Mouse (Mus musculus) ES-E14 (cell line): ENCODE measurements around the gene Bclaf1. TPM values are rescaled to one million over a fixed set of nuclear protein-coding genes. Genes with fewer than 3 reads are reported as not detected.
A peak's percentile ranks its signal among the peaks of the same experiment; 100 is the strongest.

ENCODE experiments used
- DNase-seq: peaks from one replicate; pipeline ENCODE4 v3.0.0-alpha.2; 2013; ENCODE audit warnings: low read depth, low spot score
- H3K27ac ChIP-seq: 2 replicates; pipeline ENCODE4 v1.5.1; 2012; ENCODE audit warnings: low read depth, mild to moderate bottlenecking, low read length, moderate library complexity, mixed read lengths; ENCODE audit not compliant: poor library complexity, insufficient read depth, severe bottlenecking
- H3K36me3 ChIP-seq: 2 replicates; pipeline ENCODE4 v1.6.1; 2012; ENCODE audit warnings: mild to moderate bottlenecking, low read length, moderate library complexity, mixed read lengths; ENCODE audit not compliant: control insufficient read depth, poor library complexity, insufficient read depth, severe bottlenecking
- H3K4me1 ChIP-seq, 2 experiments: fragments of 150-350 bp in 1 of 2; sonication (generic) in 1 of 2; 2 replicates each; pipeline ENCODE4 v1.6.1; 2012; ENCODE audit warnings: low read length in 2 of 2, mild to moderate bottlenecking in 1 of 2, mixed read lengths in 1 of 2; ENCODE audit not compliant: control insufficient read depth in 2 of 2, insufficient read depth in 2 of 2, poor library complexity in 1 of 2
- H3K4me3 ChIP-seq, 2 experiments: fragments of 150-350 bp in 1 of 2; sonication (generic) in 1 of 2; 2 replicates each; pipeline ENCODE4 v1.5.1; 2012; ENCODE audit warnings: low read length in 2 of 2, low read depth in 1 of 2, mild to moderate bottlenecking in 1 of 2, mixed read lengths in 1 of 2; ENCODE audit not compliant: insufficient read depth in 1 of 2, poor library complexity in 1 of 2, severe bottlenecking in 1 of 2
- H3K9ac ChIP-seq: 2 replicates; pipeline ENCODE4 v1.6.1; 2012; ENCODE audit warnings: low read depth, mild to moderate bottlenecking, low read length, mixed read lengths; ENCODE audit not compliant: poor library complexity, insufficient read depth, severe bottlenecking
- H3K9me3 ChIP-seq: fragments of 150-350 bp; sonication (generic); 2 replicates; pipeline ENCODE4 v1.6.1; 2012; ENCODE audit warnings: low read depth, mild to moderate bottlenecking, low read length; ENCODE audit not compliant: control insufficient read depth, insufficient read depth
- CHD2 ChIP-seq: IDR thresholded peaks from 2 replicates; pipeline ENCODE4 v1.6.1; 2014; ENCODE audit warnings: mild to moderate bottlenecking, low read depth, low read length, inconsistent platforms
- HCFC1 ChIP-seq: IDR thresholded peaks from 2 replicates; pipeline ENCODE4 v1.6.1; 2012; ENCODE audit warnings: low read length, inconsistent platforms, borderline replicate concordance; ENCODE audit not compliant: insufficient read depth
- MAFK ChIP-seq: IDR thresholded peaks from 2 replicates; pipeline ENCODE4 v1.6.1; 2014; ENCODE audit warnings: mild to moderate bottlenecking, low read depth, low read length, inconsistent platforms; ENCODE audit not compliant: insufficient read depth
- ZC3H11A ChIP-seq: IDR thresholded peaks from 2 replicates; pipeline ENCODE4 v1.6.1; 2012; ENCODE audit warnings: low read depth, mild to moderate bottlenecking, inconsistent platforms, low read length, borderline replicate concordance
- ZNF384 ChIP-seq: IDR thresholded peaks from 2 replicates; pipeline ENCODE4 v1.6.1; 2012; ENCODE audit warnings: low read depth, low read length, inconsistent platforms
- in situ Hi-C, 2 experiments: fragments of 600-800 bp; cut with MboI; formaldehyde crosslinking; loops; one replicate each; pipeline ENCODE4 v1.15.1; 2025; ENCODE audit warnings: low sequenced_read_pairs in 2 of 2, inconsistent platforms in 1 of 2; ENCODE audit not compliant: unreplicated experiment in 2 of 2
- total RNA-seq: library from RNA; depleted of rRNA; stranded (reverse); fragments of 300-350 nt; gene quantifications from 2 replicates; pipeline ENCODE4 v1.2.3, GENCODE M21; 2012

The Bclaf1 gene
- total RNA-seq, 1 experiment: 174 TPM

DNA sequence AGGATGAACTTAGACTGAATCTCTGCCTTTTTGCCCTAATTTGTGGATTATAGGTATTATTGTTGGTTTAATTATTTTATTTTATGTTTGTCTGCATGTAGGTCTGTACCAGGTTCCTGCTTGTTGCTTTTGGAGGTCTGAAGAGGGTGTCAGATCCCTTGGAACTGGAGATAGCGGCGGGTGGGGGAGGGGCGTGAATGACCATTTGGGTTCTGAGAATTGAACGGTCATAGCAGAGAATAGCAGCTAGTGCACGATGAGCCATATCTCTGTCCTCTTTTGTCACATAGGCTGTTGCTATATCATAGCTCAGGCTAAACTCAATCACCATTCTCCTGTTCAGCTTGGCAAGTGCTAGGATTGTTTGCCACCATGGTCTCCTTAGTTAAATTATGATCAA lies 5.2 kb downstream of the Bclaf1 start:
- TF ChIP-seq CHD2 (no peak), ZNF384 (no peak), MAFK (no peak), ZC3H11A (no peak), HCFC1 (no peak)
- DNase-seq: no peak
- Histone ChIP-seq H3K9me3 (no peaks in the 10 kb centered on the region), H3K27ac (no peak overlapping the region), H3K4me3 (peak overlapping the region in 1 of 2 experiments; percentile 8; a peak in 1 of 4 replicates), H3K4me1 (peaks cover 4 to 6% of the 10 kb centered on the region in 2 experiments; a peak in 3 of 4 replicates), H3K9ac (no peak overlapping the region), H3K36me3 (peaks cover 11% of the 10 kb centered on the region)
- in situ Hi-C loops: no loop called here

DNA sequence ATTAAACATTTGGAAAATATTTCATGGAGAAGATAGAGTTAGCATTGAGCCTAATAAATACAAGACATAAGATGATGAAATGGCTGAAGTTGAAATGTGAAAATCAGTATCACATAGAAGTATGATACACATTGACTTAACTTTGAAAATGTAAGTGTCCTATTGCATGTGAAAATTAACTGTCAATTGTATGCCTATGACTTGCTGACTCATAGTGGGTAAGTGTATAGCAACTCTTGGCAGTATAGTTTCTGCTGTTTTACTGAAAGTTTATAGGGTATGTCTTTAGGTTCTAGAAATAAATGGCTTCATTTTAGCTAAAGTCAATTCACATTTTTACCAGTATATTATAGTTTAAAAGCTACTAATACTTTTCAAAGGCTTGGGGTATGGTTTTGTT lies 14.0 kb downstream of the Bclaf1 start:
- Histone ChIP-seq H3K4me3 (no peak overlapping the region), H3K36me3 (peaks cover 22% of the 10 kb centered on the region), H3K4me1 (no peaks in the 10 kb centered on the region), H3K9me3 (no peaks in the 10 kb centered on the region), H3K27ac (no peak overlapping the region), H3K9ac (no peak overlapping the region)
- no peak for DNase-seq
- in situ Hi-C loops: no loop called here
- TF ChIP-seq CHD2: no peak
- no peak for TF ChIP-seq HCFC1
- TF ChIP-seq ZC3H11A: no peak
- TF ChIP-seq ZNF384: no peak

DNA sequence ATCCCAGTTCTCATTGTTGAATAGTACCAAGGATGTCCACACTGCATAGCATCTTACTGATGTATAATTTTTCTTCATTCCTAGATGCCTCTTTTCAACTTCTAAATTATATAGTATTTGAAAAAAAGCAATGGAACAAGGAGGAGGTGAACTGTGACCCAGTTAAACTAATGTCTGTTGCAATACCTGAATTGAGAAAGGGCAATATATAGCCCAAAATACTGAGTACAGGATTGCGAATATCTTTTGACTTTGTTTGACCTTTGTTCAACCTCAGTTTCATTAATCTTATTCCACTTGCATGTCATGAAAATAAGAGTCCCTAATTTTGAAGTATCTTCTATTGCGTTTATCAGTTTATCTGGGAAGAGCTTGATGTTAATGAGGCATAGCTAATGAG lies 19.0 kb downstream of the Bclaf1 start:
- in situ Hi-C loops: no loop called here
- DNase-seq: no peak
- H3K4me3 ChIP-seq: no peak overlapping the region
- H3K36me3 ChIP-seq: peaks cover 23% of the 10 kb centered on the region
- no peak overlapping the region for H3K9ac ChIP-seq
- no peaks in the 10 kb centered on the region for H3K9me3 ChIP-seq
- H3K27ac ChIP-seq: no peak overlapping the region
- no peak for TF ChIP-seq CHD2
- no peaks in the 10 kb centered on the region for H3K4me1 ChIP-seq

DNA sequence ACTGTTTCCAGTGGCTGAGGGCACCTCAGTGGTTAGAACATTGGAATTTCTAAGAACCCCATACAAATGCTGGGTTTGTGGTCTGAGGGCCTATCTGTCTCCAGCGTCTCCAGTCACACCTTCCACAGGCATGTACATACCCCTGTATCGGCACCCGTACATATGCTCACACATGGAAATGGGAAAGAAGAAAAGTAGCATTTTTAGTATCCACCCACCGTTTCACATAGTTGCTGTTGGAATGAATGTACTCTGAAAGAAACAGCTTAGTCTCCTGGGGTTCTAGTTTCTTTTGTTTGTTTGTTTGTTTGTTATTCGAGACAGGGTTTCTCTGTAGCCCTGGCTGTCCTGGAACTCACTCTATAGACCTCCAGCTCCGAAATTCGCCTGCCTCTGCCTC lies 25.6 kb downstream of the Bclaf1 start:
- DNase-seq: no peak
- H3K4me1 ChIP-seq: no peaks in the 10 kb centered on the region
- H3K36me3 ChIP-seq: peaks cover 13% of the 10 kb centered on the region
- no peaks in the 10 kb centered on the region for H3K9me3 ChIP-seq
- no peak overlapping the region for H3K27ac ChIP-seq
- in situ Hi-C loops: no loop called here
- TF ChIP-seq HCFC1 (no peak), ZC3H11A (no peak), MAFK (no peak), ZNF384 (no peak), CHD2 (no peak)
- H3K4me3 ChIP-seq: no peak overlapping the region
- H3K9ac ChIP-seq: no peak overlapping the region

DNA sequence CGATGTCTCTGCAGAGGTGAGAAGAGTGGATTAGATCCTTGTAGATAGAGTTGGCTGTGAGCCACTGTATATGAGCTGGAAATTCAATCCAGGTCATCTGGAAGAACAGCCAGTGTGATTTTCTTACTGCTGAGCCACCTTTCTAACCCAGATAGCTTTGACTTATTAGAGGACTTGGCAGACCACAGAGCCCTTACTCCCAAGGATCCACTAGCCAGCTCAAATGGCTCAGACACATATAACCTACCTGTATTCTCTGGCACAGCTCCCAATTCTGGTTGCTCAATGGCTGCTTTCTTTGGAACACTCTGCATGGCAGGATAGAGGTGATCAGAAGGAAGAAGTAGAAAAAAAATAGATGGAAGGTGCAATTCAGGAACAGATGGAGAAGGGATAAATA lies 33.5 kb downstream of the Bclaf1 start:
- TF ChIP-seq HCFC1 (no peak), ZC3H11A (no peak)
- in situ Hi-C loops: no loop called here
- H3K27ac ChIP-seq: no peak overlapping the region
- no peak overlapping the region for H3K9ac ChIP-seq
- H3K4me3 ChIP-seq: no peak overlapping the region
- H3K4me1 ChIP-seq: no peaks in the 10 kb centered on the region
- H3K36me3 ChIP-seq: peaks cover 11% of the 10 kb centered on the region
- H3K9me3 ChIP-seq: no peaks in the 10 kb centered on the region
- no peak for DNase-seq
